Mouse (Mus musculus): ENCODE data around the gene Gch1.

DNA sequence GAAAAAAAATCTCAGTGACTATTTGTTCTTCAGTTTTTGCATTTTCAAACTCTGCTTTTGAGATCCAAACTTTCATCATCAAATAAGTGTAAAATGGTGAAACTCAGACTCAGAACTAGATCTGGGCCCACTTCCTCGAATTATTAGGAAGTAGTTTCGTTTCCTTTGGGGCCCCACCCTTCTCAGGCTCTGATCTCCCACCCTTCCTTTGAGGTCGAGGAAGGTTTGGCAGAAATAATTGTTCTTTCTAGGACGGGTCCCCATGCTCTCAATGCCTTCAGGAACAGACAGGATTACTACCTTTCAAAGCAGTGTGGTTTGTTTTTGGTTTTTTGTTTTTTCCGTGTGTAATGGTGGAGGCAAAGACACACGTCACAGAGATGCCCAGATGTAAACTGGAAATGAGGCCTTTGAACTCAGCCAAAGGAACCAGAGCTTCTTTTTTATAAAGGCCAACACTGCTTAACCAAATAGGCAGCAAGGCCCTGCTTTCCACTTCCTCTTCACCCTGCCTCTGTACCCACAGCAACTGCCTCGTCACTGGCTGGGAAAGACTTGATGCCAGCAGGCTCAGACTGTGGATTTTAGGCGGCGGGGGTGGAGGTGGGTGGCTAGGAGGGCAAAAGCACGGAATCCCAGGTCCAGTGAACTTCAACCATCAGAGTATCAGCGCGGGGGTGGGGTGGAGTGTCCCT, 1.4 kb downstream of the Gch1 start:
- no peak for TF ChIP-seq POLR2A (IDR thresholded peaks at IDR 0.05; ENCODE audit: borderline replicate concordance, extremely low read depth, insufficient read depth, insufficient read length, poor library complexity, severe bottlenecking)
- no peak for TF ChIP-seq CTCF (IDR thresholded peaks at IDR 0.05; ENCODE audit: borderline replicate concordance, extremely low read depth, insufficient read depth, insufficient read length)
